Mouse (Mus musculus) stomach, embryonic 14.5 days (tissue): ENCODE measurements around the gene Tbx10. TPM values are rescaled to one million over a fixed set of nuclear protein-coding genes. Genes with fewer than 3 reads are reported as not detected.
"Not testable (repeated sequence)": the region's sequence is repeated elsewhere in the genome, so short reads cannot be mapped to it uniquely, and the experiment has no call there.

Experiments
- ATAC-seq: fragments of 200-750 bp; cut with Nextera tagmentation; 2 replicates; pipeline ENCODE4 v1.8.0; 2017; ENCODE audit warnings: low read depth, moderate TSS enrichment; ENCODE audit not compliant: insufficient number of reproducible peaks, insufficient read depth, low FRiP score
- H3K27ac ChIP-seq: fragments of 300-500 bp; sonication (generic); 2 replicates; pipeline ENCODE4 v1.5.1; 2014; ENCODE audit warnings: mild to moderate bottlenecking, low read length, moderate library complexity, mixed read lengths
- H3K27me3 ChIP-seq: fragments of 300-500 bp; sonication (generic); 2 replicates; pipeline ENCODE4 v1.6.1; 2014; ENCODE audit warnings: low read length, control low read depth, mixed read lengths; ENCODE audit not compliant: control insufficient read depth, insufficient read depth
- H3K36me3 ChIP-seq: fragments of 300-500 bp; sonication (generic); 2 replicates; pipeline ENCODE4 v1.6.1; 2014; ENCODE audit warnings: mild to moderate bottlenecking, control low read depth, low read length, moderate library complexity, mixed read lengths; ENCODE audit not compliant: control insufficient read depth, insufficient read depth
- H3K4me1 ChIP-seq: fragments of 300-500 bp; sonication (generic); 2 replicates; pipeline ENCODE4 v1.6.1; 2014; ENCODE audit warnings: low read length, control low read depth, mixed read lengths; ENCODE audit not compliant: control insufficient read depth, insufficient read depth
- H3K4me2 ChIP-seq: fragments of 300-500 bp; sonication (generic); replicated peaks from 2 replicates; pipeline ENCODE4 v1.6.1; 2014; ENCODE audit warnings: low read depth, low read length, control low read depth
- H3K4me3 ChIP-seq: fragments of 300-500 bp; sonication (generic); 2 replicates; pipeline ENCODE4 v1.5.1; 2014; ENCODE audit warnings: low read depth, low read length, control low read depth
- H3K9ac ChIP-seq: fragments of 300-500 bp; sonication (generic); replicated peaks from 2 replicates; pipeline ENCODE4 v1.6.1; 2014; ENCODE audit warnings: low read depth, mild to moderate bottlenecking, control low read depth, low read length, moderate library complexity, mixed read lengths
- H3K9me3 ChIP-seq: fragments of 300-500 bp; sonication (generic); 2 replicates; pipeline ENCODE4 v1.6.1; 2016; ENCODE audit warnings: low read depth, low read length, control low read depth; ENCODE audit not compliant: control insufficient read depth
- WGBS: fragments of 180-500 bp; shearing (Covaris S2); extraction: QIAGEN DNeasy Blood & Tissue Kit; methylation state at CpG from one replicate; pipeline ENCODE4 v1.1.7; 2014; 5-methylcytosine and 5-hydroxymethylcytosine counted together
- polyA plus RNA-seq: library from polyadenylated mRNA; unstranded; fragments of >200 nt; fragmentation: Nextera tagmentation; extraction: Ambion mirVana; gene quantifications from 2 replicates; pipeline ENCODE4 v1.2.1, GENCODE M21; 2014

Gene Tbx10
- polyA plus RNA-seq, 1 experiment from 2014 or later = not detected

DNA sequence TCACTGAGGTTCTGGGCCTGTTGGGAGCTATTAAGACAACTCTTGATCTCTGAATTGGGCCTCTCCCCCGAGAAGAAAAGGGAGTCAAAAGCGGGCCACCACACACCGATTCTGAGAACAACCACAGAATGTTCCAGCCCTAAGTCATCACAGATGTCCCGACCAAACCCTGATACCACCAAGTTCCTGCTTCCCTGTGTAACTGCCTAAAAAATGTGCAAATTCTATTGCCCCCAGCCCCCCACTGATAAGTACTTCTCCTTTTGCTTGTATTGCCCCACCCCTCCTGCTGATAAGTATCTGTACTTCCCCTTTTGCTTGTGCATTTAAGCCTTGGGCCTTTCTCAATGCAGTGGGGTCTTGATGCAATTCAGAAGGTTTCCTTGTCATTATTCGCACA, 51.6 kb downstream of the Tbx10 start:
- H3K27ac ChIP-seq, H3K4me3 ChIP-seq, ATAC-seq, H3K9me3 ChIP-seq, H3K27me3 ChIP-seq, H3K4me1 ChIP-seq, H3K9ac ChIP-seq, H3K4me2 ChIP-seq, H3K36me3 ChIP-seq: not testable (repeated sequence)
- WGBS = 90% methylated on average over 5 of the region's 5 CpGs

DNA sequence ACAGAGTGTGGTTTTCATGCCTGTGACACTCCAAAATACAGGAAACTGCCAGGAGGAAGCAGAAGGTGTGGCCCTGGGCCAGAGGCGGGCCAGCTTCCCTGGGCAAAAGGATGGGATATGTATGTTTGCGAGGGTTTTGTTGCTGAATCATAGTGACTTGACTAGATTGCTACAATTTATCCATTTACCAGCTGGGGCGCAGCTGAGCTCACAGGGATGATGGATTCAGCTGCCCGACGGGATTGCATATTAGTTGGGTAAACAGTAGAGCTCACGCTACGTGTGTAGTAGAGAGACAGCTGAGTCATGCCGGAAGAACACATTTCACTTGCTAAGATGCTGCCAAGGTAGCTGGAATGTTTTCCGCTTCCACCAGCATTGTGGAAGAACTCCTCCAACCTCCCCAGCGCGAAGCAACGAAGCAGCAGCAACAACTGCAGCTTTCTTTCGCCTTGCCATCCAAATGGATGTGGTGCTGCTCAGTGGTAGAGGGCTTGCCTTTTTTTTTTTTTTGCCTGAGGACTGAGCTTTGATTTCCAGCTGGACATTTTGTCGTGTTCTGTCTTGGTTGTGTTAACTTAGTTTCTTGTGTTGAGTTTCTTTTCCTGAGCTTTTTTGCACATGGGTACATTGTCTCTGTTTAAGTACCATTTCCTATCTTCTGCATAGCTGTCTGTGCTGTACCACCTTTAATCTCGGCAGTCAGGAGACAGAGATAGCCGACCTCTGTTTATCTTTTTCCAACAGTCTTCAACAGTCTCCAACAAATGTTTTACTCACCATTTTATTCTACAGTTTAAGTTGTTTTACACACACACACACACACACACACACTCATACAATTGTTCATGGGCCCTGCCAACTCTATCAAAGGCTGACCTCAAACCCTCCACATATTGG, 53.7 kb downstream of the Tbx10 start, which contains the start of gene Gstp2:
Gene Gstp2, minus strand, starts transcription at position 58 of the 900 bp plus-strand sequence.
- H3K27me3 ChIP-seq = no peaks in the 10 kb centered on the region
- peak; percentile 77 for ATAC-seq
- no peaks in the 10 kb centered on the region for H3K36me3 ChIP-seq
- peak within 1 kb of the TSS; percentile 88 for H3K27ac ChIP-seq
- no peaks in the 10 kb centered on the region for H3K9me3 ChIP-seq
- no peak within 1 kb of the TSS for H3K4me3 ChIP-seq
- peaks cover 8% of the 10 kb centered on the region; the same call in 1 of the 2 replicates for H3K4me1 ChIP-seq
- peak within 1 kb of the TSS; percentile 25 for H3K4me2 ChIP-seq
- WGBS = 31% methylated on average over 16 of the region's 16 CpGs
- H3K9ac ChIP-seq = no peak within 1 kb of the TSS

DNA sequence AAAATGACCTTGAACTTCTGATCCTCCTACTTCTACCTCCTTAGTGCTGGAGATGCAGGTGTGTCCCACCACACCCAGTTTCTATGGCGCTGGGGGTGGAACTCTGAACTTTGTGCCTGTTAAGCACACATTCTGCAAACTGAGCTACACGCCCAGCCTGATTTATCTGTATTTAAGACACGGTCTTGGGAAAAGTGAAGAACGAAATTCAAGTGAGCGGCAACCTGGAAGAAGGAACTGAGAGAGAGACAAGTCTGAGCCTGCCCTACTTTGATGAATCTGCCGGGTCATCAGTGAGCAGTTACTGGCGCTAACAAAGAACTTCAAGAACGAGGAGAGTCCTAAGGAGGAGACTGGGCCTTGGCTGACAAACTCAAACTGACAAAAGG, 54.3 kb downstream of the Tbx10 start:
- H3K27ac ChIP-seq = peak overlapping the region; percentile 88
- no peaks in the 10 kb centered on the region for H3K36me3 ChIP-seq
- WGBS = 65% methylated on average over 8 of the region's 8 CpGs
- ATAC-seq = peak; percentile 53
- H3K9me3 ChIP-seq = no peaks in the 10 kb centered on the region
- H3K4me2 ChIP-seq = no peak overlapping the region
- peaks cover 8% of the 10 kb centered on the region; the same call in 1 of the 2 replicates for H3K4me1 ChIP-seq
- no peak overlapping the region for H3K9ac ChIP-seq
- H3K4me3 ChIP-seq = no peak overlapping the region
- no peaks in the 10 kb centered on the region for H3K27me3 ChIP-seq

GRCm38 (mm10) chr19:4047859-4048258, 55.3 kb downstream of the Tbx10 start:
- no peaks in the 10 kb centered on the region for H3K9me3 ChIP-seq
- H3K4me1 ChIP-seq = peaks cover 8% of the 10 kb centered on the region; the same call in 1 of the 2 replicates
- 20% methylated on average over 4 of the region's 4 CpGs for WGBS
- no peaks in the 10 kb centered on the region for H3K36me3 ChIP-seq
- ATAC-seq = no peak
- no peak overlapping the region for H3K4me3 ChIP-seq
- H3K4me2 ChIP-seq = no peak overlapping the region
- H3K27ac ChIP-seq = no peak overlapping the region; the same call in 1 of the 2 replicates
- no peaks in the 10 kb centered on the region for H3K27me3 ChIP-seq
- no peak overlapping the region for H3K9ac ChIP-seq

- not testable (repeated sequence) for ATAC-seq, H3K9ac ChIP-seq, H3K9me3 ChIP-seq, H3K4me2 ChIP-seq, H3K4me3 ChIP-seq, H3K36me3 ChIP-seq, H3K4me1 ChIP-seq, H3K27ac ChIP-seq, H3K27me3 ChIP-seq
- 80% methylated on average over 5 of the region's 5 CpGs for WGBS
These were observed 56.5 kb downstream of the Tbx10 start for GRCm38 (mm10) chr19:4049069-4049468.

Other genes with a start within 250 kb of the Tbx10 start
- 40.3 and 41.5 TPM in 2 replicates for gene Kmt5b, start 225.3 kb upstream of the Tbx10 start, polyA plus RNA-seq
- 59.8 and 60.8 TPM in 2 replicates for gene Chka, start 141.0 kb upstream of the Tbx10 start, polyA plus RNA-seq
- gene Tcirg1, start 85.6 kb upstream of the Tbx10 start, polyA plus RNA-seq = 28.4 and 30.9 TPM in 2 replicates
- 320 and 361 TPM in 2 replicates for gene Ndufs8, start 80.0 kb upstream of the Tbx10 start, polyA plus RNA-seq
- gene Aldh3b1, start 62.9 kb upstream of the Tbx10 start, polyA plus RNA-seq = 1.2 and 2.4 TPM in 2 replicates
- 13.1 and 15.4 TPM in 2 replicates for gene Unc93b1, start 57.6 kb upstream of the Tbx10 start, polyA plus RNA-seq
- gene Aldh3b3, start 34.1 kb upstream of the Tbx10 start, polyA plus RNA-seq = 0.09 TPM in 1 of 2 replicates, not detected in the other
- gene Aldh3b2, start 20.4 kb upstream of the Tbx10 start, polyA plus RNA-seq = 11.7 and 14.4 TPM in 2 replicates
- gene Acy3, start 6.2 kb upstream of the Tbx10 start, polyA plus RNA-seq = 7.8 and 8.8 TPM in 2 replicates
- gene Nudt8, start 7.8 kb downstream of the Tbx10 start, polyA plus RNA-seq = 30.9 and 42.2 TPM in 2 replicates
- 3.3 TPM in 2 replicates for gene Gm49405, start 7.9 kb downstream of the Tbx10 start, polyA plus RNA-seq
- gene Doc2g, start 10.6 kb downstream of the Tbx10 start, polyA plus RNA-seq = 4.5 TPM in 2 replicates
- 195 and 205 TPM in 2 replicates for gene Ndufv1, start 20.1 kb downstream of the Tbx10 start, polyA plus RNA-seq
- 635 and 672 TPM in 2 replicates for gene Gstp1, start 45.2 kb downstream of the Tbx10 start, polyA plus RNA-seq
- gene Gstp2, start 53.3 kb downstream of the Tbx10 start, polyA plus RNA-seq = 10.4 and 18.0 TPM in 2 replicates
- gene Gstp3, start 66.8 kb downstream of the Tbx10 start, polyA plus RNA-seq = not detected in 2 replicates
- gene Cabp2, start 88.8 kb downstream of the Tbx10 start, polyA plus RNA-seq = not detected in 2 replicates
- 74.1 and 91.0 TPM in 2 replicates for gene Cdk2ap2, start 104.4 kb downstream of the Tbx10 start, polyA plus RNA-seq
- 9.2 and 10.8 TPM in 2 replicates for gene Pitpnm1, start 107.2 kb downstream of the Tbx10 start, polyA plus RNA-seq
- 95.3 and 101 TPM in 2 replicates for gene Aip, start 133.1 kb downstream of the Tbx10 start, polyA plus RNA-seq
- gene Gpr152, start 147.0 kb downstream of the Tbx10 start, polyA plus RNA-seq = not detected in 2 replicates
- not detected in 2 replicates for gene Cabp4, start 151.3 kb downstream of the Tbx10 start, polyA plus RNA-seq
- 149 and 152 TPM in 2 replicates for gene Coro1b, start 155.9 kb downstream of the Tbx10 start, polyA plus RNA-seq
- 1.9 and 2.6 TPM in 2 replicates for gene Ptprcap, start 160.9 kb downstream of the Tbx10 start, polyA plus RNA-seq
- gene Rps6kb2, start 170.6 kb downstream of the Tbx10 start, polyA plus RNA-seq = 35.8 and 38.9 TPM in 2 replicates
- gene Carns1, start 182.7 kb downstream of the Tbx10 start, polyA plus RNA-seq = 0.90 and 1.3 TPM in 2 replicates
- gene Tbc1d10c, start 198.5 kb downstream of the Tbx10 start, polyA plus RNA-seq = 1.5 and 2.5 TPM in 2 replicates
- 759 and 780 TPM in 2 replicates for gene Ppp1ca, start 199.3 kb downstream of the Tbx10 start, polyA plus RNA-seq
- 33.3 and 33.5 TPM in 2 replicates for gene Rad9a, start 208.9 kb downstream of the Tbx10 start, polyA plus RNA-seq
- gene Clcf1, start 221.5 kb downstream of the Tbx10 start, polyA plus RNA-seq = 7.3 and 8.3 TPM in 2 replicates
- not detected in 2 replicates for gene AC109138.7, start 221.6 kb downstream of the Tbx10 start, polyA plus RNA-seq
- 25.5 and 26.3 TPM in 2 replicates for gene Pold4, start 239.1 kb downstream of the Tbx10 start, polyA plus RNA-seq